Mouse (Mus musculus): ENCODE results near the gene Rbm8a. TPM values are rescaled to one million over a fixed set of nuclear protein-coding genes. Genes with fewer than 3 reads are reported as not detected.
"Not testable (repeated sequence)": the region's sequence is repeated elsewhere in the genome, so short reads cannot be mapped to it uniquely, and the experiment has no call there.

Rbm8a gene
- polyA plus RNA-seq, 1 experiment from 2014 or later = 137 TPM

DNA sequence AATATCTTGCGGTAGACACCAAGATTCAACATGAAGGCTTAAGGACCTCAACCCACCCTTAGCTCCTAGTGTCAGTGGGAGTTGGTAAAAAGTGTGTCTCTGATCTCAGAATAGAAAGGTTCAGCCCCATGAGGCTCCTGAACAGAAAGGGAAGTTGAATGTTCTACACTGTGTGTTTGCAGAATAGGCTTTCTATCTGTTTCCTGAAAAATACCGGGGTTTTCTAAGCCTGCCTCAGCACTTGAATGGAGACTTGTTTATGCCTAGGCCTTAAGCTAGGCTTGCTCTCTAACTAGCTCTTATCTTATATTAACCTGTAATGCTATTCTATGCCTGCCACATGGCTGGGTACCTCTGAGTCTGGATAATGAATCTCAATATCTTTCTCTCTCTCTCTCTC, 31.2 kb downstream of the Rbm8a start:
- H3K27ac ChIP-seq (ENCODE audit: low read depth) = no peak overlapping the region
- H3K4me1 ChIP-seq (replicated peaks; ENCODE audit: control insufficient read depth, insufficient read depth, low read length) = peaks cover 5% of the 10 kb centered on the region
- 82% methylated on average over 2 of the region's 2 CpGs for WGBS
- H3K36me3 ChIP-seq (ENCODE audit: control insufficient read depth, insufficient read depth, low read length) = no peaks in the 10 kb centered on the region
- no peak for DNase-seq (ENCODE audit: low spot score)
- no peaks in the 10 kb centered on the region for H3K9me3 ChIP-seq (ENCODE audit: control insufficient read depth, low read length)
- no peak overlapping the region for H3K4me3 ChIP-seq (ENCODE audit: low read depth, low read length)
- no peak overlapping the region for H3K4me2 ChIP-seq (ENCODE audit: low read length)
- no peak for ATAC-seq (replicated peaks; ENCODE audit: low FRiP score, low TSS enrichment, low read depth)
- H3K27me3 ChIP-seq (replicated peaks; ENCODE audit: control insufficient read depth, insufficient read depth, low read length) = no peaks in the 10 kb centered on the region
- H3K9ac ChIP-seq (ENCODE audit: low read length) = no peak overlapping the region

DNA sequence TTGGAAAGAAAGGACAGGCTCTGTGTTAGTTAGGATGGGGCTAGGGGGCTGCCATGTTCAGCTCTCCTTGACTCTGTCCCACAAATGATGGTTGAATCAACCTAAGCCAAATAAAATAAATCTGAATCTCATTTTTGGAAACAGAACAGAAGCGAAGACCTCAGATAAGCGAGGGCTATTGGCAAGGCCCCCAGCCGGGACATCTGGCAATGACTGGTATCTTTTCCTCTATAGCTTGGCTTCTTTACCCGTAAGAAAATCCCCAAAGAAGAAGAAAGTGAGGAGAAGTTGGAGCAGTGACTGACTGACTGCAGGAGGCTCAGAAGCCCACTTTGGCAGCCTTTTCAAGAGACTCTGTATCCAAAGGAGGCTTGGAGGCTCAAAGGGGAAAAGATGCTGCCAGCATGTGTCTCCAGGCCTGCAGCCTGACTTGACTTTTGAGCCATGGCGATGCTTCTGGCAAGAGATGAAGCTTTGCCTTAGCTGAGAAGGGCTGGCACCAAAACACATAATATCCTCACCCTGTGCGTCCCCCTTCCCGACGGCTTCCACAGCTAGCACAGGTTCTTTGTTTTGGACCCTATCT, 33.1 kb downstream of the Rbm8a start:
- no peaks in the 10 kb centered on the region for H3K36me3 ChIP-seq (ENCODE audit: control insufficient read depth, insufficient read depth, low read length)
- 48% methylated on average over 8 of the region's 8 CpGs for WGBS
- H3K4me2 ChIP-seq (ENCODE audit: low read length) = peak overlapping the region; percentile 49
- H3K27me3 ChIP-seq (replicated peaks; ENCODE audit: control insufficient read depth, insufficient read depth, low read length) = no peaks in the 10 kb centered on the region
- peak overlapping the region; percentile 25; the same call in 1 of the 2 replicates for H3K27ac ChIP-seq (ENCODE audit: low read depth)
- no peaks in the 10 kb centered on the region for H3K9me3 ChIP-seq (ENCODE audit: control insufficient read depth, low read length)
- DNase-seq (ENCODE audit: low spot score) = no peak
- H3K4me1 ChIP-seq (replicated peaks; ENCODE audit: control insufficient read depth, insufficient read depth, low read length) = peaks cover 5% of the 10 kb centered on the region
- no peak overlapping the region for H3K4me3 ChIP-seq (ENCODE audit: low read depth, low read length)
- ATAC-seq (replicated peaks; ENCODE audit: low FRiP score, low TSS enrichment, low read depth) = no peak
- H3K9ac ChIP-seq (ENCODE audit: low read length) = no peak overlapping the region

DNA sequence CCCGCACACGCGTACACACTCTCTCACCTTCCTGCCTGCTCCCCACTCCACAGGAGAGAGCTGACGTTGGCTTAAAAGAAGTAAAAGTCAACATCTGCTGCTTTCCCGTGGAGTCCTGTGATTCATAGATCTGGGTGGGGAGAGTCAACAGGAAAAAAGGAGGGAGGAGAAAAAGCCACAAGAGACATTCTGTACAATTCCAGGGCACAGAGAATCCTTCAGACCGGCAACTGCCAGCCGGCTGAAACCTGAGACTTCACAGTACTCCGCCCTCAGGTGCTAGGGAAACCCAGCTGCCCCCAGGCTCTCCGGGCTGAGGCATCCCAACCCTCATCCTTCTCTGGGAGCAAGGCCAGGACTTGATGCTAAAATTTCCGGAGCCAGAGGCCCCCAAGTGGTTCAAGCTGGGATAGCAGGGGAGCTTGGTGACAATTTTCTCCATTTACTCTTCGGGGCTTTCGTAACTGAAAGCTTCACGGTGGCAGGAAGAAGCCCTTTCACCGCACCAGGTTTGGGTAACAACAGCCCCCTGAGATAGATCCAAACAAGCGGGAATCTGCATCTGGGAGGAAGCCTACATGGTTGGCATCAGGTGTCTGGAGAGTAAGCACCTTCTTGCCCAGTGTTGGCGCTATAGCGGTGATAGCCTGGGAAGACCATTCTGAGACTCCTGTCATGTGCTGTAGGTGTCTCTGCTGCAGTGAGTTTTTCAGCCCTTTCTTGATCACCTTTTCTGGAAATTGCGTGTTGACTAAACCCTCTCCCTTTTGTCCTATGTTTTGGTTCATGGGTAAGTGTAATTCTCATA, 33.9 kb downstream of the Rbm8a start:
- WGBS = 6% methylated on average over 15 of the region's 18 CpGs
- no peaks in the 10 kb centered on the region for H3K9me3 ChIP-seq (ENCODE audit: control insufficient read depth, low read length)
- peak overlapping the region; percentile 25; the same call in 1 of the 2 replicates for H3K27ac ChIP-seq (ENCODE audit: low read depth)
- no peaks in the 10 kb centered on the region for H3K27me3 ChIP-seq (replicated peaks; ENCODE audit: control insufficient read depth, insufficient read depth, low read length)
- peak; percentile 86 for ATAC-seq (replicated peaks; ENCODE audit: low FRiP score, low TSS enrichment, low read depth)
- H3K4me3 ChIP-seq (ENCODE audit: low read depth, low read length) = peak overlapping the region; percentile 9; the same call in 1 of the 2 replicates
- peaks cover 5% of the 10 kb centered on the region for H3K4me1 ChIP-seq (replicated peaks; ENCODE audit: control insufficient read depth, insufficient read depth, low read length)
- H3K9ac ChIP-seq (ENCODE audit: low read length) = no peak overlapping the region; the same call in 1 of the 2 replicates
- DNase-seq (ENCODE audit: low spot score) = peak; percentile 96
- H3K4me2 ChIP-seq (ENCODE audit: low read length) = peak overlapping the region; percentile 49
- no peaks in the 10 kb centered on the region for H3K36me3 ChIP-seq (ENCODE audit: control insufficient read depth, insufficient read depth, low read length)

DNA sequence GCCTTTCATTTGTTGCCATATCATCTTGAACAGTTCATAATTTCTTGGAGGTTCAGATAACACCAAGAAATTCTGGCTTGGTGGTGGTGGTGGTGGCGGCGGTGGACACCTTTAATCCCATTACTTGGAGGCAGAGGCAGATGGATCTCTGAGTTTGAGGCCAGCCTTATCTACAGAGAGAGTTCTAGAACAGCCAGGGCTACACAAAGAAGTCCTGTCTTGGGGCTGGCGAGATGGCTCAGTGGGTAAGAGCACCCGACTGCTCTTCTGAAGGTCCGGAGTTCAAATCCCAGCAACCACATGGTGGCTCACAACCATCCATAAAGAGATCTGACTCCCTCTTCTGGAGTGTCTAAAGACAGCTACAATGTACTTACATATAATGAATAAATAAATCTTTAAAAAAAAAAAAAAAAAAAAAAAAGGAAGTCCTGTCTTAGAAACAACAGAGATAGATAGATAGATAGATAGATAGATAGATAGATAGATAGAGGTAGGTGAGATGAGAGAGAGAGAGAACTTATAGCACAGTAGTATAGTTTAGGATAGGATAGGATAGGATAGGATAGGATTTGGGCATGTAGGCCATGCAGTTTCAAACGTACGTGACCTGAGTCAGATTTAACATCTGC, 36.1 kb downstream of the Rbm8a start:
- not testable (repeated sequence) for H3K4me3 ChIP-seq (ENCODE audit: low read depth, low read length); H3K9me3 ChIP-seq (ENCODE audit: control insufficient read depth, low read length); H3K27me3 ChIP-seq (replicated peaks; ENCODE audit: control insufficient read depth, insufficient read depth, low read length); H3K9ac ChIP-seq (ENCODE audit: low read length); DNase-seq (ENCODE audit: low spot score); H3K27ac ChIP-seq (ENCODE audit: low read depth); ATAC-seq (replicated peaks; ENCODE audit: low FRiP score, low TSS enrichment, low read depth); H3K36me3 ChIP-seq (ENCODE audit: control insufficient read depth, insufficient read depth, low read length); H3K4me2 ChIP-seq (ENCODE audit: low read length); H3K4me1 ChIP-seq (replicated peaks; ENCODE audit: control insufficient read depth, insufficient read depth, low read length)
- WGBS = 91% methylated on average over 7 of the region's 7 CpGs

DNA sequence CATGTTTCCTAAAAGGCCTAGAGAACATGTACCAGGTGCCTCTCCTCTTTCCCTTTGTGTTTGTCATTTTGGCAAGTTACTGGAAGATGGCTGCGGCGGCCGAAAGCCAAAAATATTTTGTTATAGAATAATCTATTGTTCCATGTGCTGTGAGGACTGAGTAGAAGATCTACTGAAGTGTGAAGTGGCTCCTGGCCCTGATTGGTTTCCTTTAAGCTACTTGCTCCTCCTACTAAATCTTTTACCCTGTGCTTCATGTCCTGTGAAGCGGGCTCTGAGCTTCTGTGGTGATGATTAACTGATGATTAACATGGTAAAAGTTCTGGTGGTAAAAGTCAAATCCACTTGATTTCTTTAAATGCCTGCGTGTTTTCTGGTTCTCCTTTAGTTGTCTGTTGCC, 37.2 kb downstream of the Rbm8a start:
- DNase-seq (ENCODE audit: low spot score) (no peak), ATAC-seq (replicated peaks; ENCODE audit: low FRiP score, low TSS enrichment, low read depth) (no peak)
- no peak overlapping the region for H3K4me2 ChIP-seq (ENCODE audit: low read length)
- 87% methylated on average over 5 of the region's 5 CpGs for WGBS
- H3K4me1 ChIP-seq (replicated peaks; ENCODE audit: control insufficient read depth, insufficient read depth, low read length) = peaks cover 8% of the 10 kb centered on the region
- no peaks in the 10 kb centered on the region for H3K9me3 ChIP-seq (ENCODE audit: control insufficient read depth, low read length)
- H3K36me3 ChIP-seq (ENCODE audit: control insufficient read depth, insufficient read depth, low read length) = no peaks in the 10 kb centered on the region
- no peak overlapping the region for H3K27ac ChIP-seq (ENCODE audit: low read depth)
- no peak overlapping the region for H3K9ac ChIP-seq (ENCODE audit: low read length)
- no peak overlapping the region for H3K4me3 ChIP-seq (ENCODE audit: low read depth, low read length)
- no peaks in the 10 kb centered on the region for H3K27me3 ChIP-seq (replicated peaks; ENCODE audit: control insufficient read depth, insufficient read depth, low read length)

DNA sequence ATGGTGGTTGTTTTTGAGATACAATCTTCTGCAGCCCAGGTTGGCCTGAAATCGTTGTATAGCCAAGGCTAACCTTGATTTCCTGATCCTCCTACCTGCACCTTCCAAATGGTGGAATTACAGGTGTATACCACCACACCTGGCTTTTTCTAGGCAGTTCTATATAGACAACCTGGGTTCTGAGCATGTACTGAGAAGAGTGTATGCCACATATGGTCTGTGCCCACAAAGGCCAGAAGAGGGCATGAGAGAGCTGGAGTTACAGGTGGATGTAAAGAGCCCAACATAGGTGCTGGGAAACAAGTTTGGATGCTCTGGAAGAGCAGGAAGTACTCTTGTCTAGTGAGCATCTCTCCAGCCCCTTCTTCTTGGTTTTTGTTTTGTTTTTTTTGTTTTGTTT, 37.6 kb downstream of the Rbm8a start:
- WGBS = 38% methylated on average over 1 of the region's 1 CpGs
- Histone ChIP-seq H3K4me1 (replicated peaks; ENCODE audit: control insufficient read depth, insufficient read depth, low read length) (peaks cover 8% of the 10 kb centered on the region), H3K9me3 (ENCODE audit: control insufficient read depth, low read length) (no peaks in the 10 kb centered on the region), H3K27me3 (replicated peaks; ENCODE audit: control insufficient read depth, insufficient read depth, low read length) (no peaks in the 10 kb centered on the region), H3K36me3 (ENCODE audit: control insufficient read depth, insufficient read depth, low read length) (no peaks in the 10 kb centered on the region), H3K9ac (ENCODE audit: low read length) (no peak overlapping the region), H3K4me3 (ENCODE audit: low read depth, low read length) (no peak overlapping the region), H3K27ac (ENCODE audit: low read depth) (no peak overlapping the region), H3K4me2 (ENCODE audit: low read length) (no peak overlapping the region)
- DNase-seq (ENCODE audit: low spot score) (no peak), ATAC-seq (replicated peaks; ENCODE audit: low FRiP score, low TSS enrichment, low read depth) (no peak)

DNA sequence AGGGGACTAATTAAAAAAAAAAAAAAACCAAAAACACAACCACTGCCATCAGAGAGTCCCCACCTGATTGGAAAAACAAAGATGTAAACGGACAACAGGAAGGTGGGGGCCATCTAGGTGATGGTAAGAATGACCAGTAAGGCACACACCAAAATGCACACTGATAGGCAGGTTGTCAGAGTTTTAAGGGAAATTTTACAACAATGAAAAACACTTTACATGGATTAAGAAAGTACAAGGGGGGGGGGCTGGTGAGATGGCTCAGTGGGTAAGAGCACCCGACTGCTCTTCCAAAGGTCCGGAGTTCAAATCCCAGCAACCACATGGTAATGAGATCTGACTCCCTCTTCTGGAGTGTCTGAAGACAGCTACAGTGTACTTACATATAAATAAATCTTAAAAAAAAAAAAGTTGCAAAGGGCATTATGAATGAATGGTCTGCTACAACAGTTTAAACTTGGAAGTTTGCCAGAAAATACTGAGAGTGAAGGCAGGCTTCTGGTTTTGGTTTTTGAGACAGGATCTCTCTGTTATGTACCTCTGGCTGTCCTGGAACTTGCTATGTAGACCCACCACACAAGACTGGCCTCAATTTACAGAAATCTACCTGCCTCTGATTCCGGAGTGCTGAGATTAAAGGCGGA, 38.8 kb downstream of the Rbm8a start:
- H3K4me3 ChIP-seq (ENCODE audit: low read depth, low read length) = no peak overlapping the region
- no peak overlapping the region for H3K27ac ChIP-seq (ENCODE audit: low read depth)
- DNase-seq (ENCODE audit: low spot score) (no peak), ATAC-seq (replicated peaks; ENCODE audit: low FRiP score, low TSS enrichment, low read depth) (no peak)
- H3K9me3 ChIP-seq (ENCODE audit: control insufficient read depth, low read length) = no peaks in the 10 kb centered on the region
- H3K4me1 ChIP-seq (replicated peaks; ENCODE audit: control insufficient read depth, insufficient read depth, low read length) = peaks cover 3% of the 10 kb centered on the region; the same call in 1 of the 2 replicates
- no peak overlapping the region for H3K9ac ChIP-seq (ENCODE audit: low read length)
- H3K27me3 ChIP-seq (replicated peaks; ENCODE audit: control insufficient read depth, insufficient read depth, low read length) = no peaks in the 10 kb centered on the region
- WGBS = 93% methylated on average over 5 of the region's 5 CpGs
- no peaks in the 10 kb centered on the region for H3K36me3 ChIP-seq (ENCODE audit: control insufficient read depth, insufficient read depth, low read length)
- H3K4me2 ChIP-seq (ENCODE audit: low read length) = no peak overlapping the region

DNA sequence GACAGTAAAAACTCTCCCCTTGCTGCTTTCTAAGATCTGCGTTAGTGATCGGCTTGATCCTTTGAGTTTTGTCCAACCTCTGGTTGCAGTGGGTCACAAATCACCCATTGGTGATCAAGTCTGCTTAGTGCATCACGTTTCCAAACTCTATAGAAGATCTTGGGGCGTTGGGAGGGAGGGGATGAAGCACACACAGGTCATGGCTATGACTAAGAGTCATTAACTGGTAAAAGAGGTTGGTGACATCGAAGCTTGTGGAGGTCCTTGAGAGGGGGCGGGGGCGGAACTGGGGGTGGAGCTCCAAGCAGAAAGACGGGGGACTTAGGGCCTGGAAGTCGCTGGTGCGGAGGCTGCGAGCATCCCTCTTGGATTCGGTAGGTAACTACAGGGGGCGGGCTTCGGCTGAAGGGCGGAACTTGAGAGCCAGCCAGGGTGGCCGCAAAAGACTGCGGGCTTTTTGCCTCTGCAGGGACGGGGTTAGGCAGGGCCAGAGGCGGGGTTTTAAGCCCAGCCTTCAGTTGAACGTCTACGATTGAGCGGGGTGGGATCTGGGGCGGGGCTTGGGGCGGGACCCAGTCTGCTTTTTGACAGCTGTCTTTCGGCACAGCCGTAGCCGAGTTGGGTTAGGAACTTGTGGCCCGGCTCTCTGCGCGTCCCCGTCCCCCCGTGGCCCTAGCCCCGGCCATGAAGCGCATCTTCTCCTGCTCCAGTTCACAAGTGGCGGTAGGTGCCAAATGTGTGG, 40.2 kb downstream of the Rbm8a start, which contains the start of gene Ankrd35:
Gene Ankrd35, plus strand, starts transcription at position 405 of the 742 bp plus-strand sequence.
- H3K27ac ChIP-seq (ENCODE audit: low read depth) = no peak within 1 kb of the TSS
- H3K27me3 ChIP-seq (replicated peaks; ENCODE audit: control insufficient read depth, insufficient read depth, low read length) = no peaks in the 10 kb centered on the region
- no peaks in the 10 kb centered on the region for H3K36me3 ChIP-seq (ENCODE audit: control insufficient read depth, insufficient read depth, low read length)
- peak within 1 kb of the TSS; percentile 75 for H3K4me2 ChIP-seq (ENCODE audit: low read length)
- H3K9ac ChIP-seq (ENCODE audit: low read length) = 0 out of 2 replicates have a peak within 1 kb of the TSS, but pooled peaks have one; percentile 7
- peak within 1 kb of the TSS; percentile 32 for H3K4me3 ChIP-seq (ENCODE audit: low read depth, low read length)
- H3K9me3 ChIP-seq (ENCODE audit: control insufficient read depth, low read length) = no peaks in the 10 kb centered on the region
- 5% methylated on average over 35 of the region's 35 CpGs for WGBS
- ATAC-seq (replicated peaks; ENCODE audit: low FRiP score, low TSS enrichment, low read depth) (peak; percentile 94), DNase-seq (ENCODE audit: low spot score) (peak; percentile 84)
- H3K4me1 ChIP-seq (replicated peaks; ENCODE audit: control insufficient read depth, insufficient read depth, low read length) = peaks cover 6% of the 10 kb centered on the region; the same call in 1 of the 2 replicates
